Mouse (Mus musculus): ENCODE results near the gene Psg16. TPM values are rescaled to one million over a fixed set of nuclear protein-coding genes. Genes with fewer than 3 reads are reported as not detected.
A peak's percentile ranks its signal among the peaks of the same experiment; 100 is the strongest.

Gene Psg16
- polyA plus RNA-seq, 1 experiment from 2014 or later: 0.12 TPM

GRCm38 (mm10) chr7:17059463-17059844 is 14.4 kb upstream of the Psg16 start:
- H3K4me2 ChIP-seq (ENCODE audit: low read depth, severe bottlenecking): no peak overlapping the region; the same call in 1 of the 2 replicates
- peak overlapping the region; percentile 85; the same call in 1 of the 2 replicates for H3K27ac ChIP-seq (replicated peaks; ENCODE audit: low read depth, low read length)
- 90% methylated on average over 3 of the region's 3 CpGs for WGBS
- no peaks in the 10 kb centered on the region for H3K9me3 ChIP-seq (ENCODE audit: control insufficient read depth, low read length)
- no peaks in the 10 kb centered on the region for H3K27me3 ChIP-seq (ENCODE audit: control insufficient read depth, insufficient read depth, low read length)
- DNase-seq (ENCODE audit: low spot score): peak; percentile 18
- ATAC-seq (ENCODE audit: insufficient number of reproducible peaks, low FRiP score, low TSS enrichment, low read depth): no peak
- no peak overlapping the region for H3K9ac ChIP-seq (ENCODE audit: low read length)
- no peaks in the 10 kb centered on the region for H3K36me3 ChIP-seq (ENCODE audit: control insufficient read depth, insufficient read depth, low read length)
- H3K4me3 ChIP-seq (ENCODE audit: low read depth, low read length): no peak overlapping the region
- peaks cover 43% of the 10 kb centered on the region for H3K4me1 ChIP-seq (ENCODE audit: control insufficient read depth, insufficient read depth, low read length)

GRCm38 (mm10) chr7:17060031-17060781 is 13.6 kb upstream of the Psg16 start:
- peaks cover 43% of the 10 kb centered on the region for H3K4me1 ChIP-seq (ENCODE audit: control insufficient read depth, insufficient read depth, low read length)
- 75% methylated on average over 9 of the region's 9 CpGs for WGBS
- no peak overlapping the region for H3K4me3 ChIP-seq (ENCODE audit: low read depth, low read length)
- no peaks in the 10 kb centered on the region for H3K36me3 ChIP-seq (ENCODE audit: control insufficient read depth, insufficient read depth, low read length)
- no peak overlapping the region for H3K9ac ChIP-seq (ENCODE audit: low read length)
- DNase-seq (ENCODE audit: low spot score) (peak; percentile 39), ATAC-seq (ENCODE audit: insufficient number of reproducible peaks, low FRiP score, low TSS enrichment, low read depth) (no peak)
- H3K27me3 ChIP-seq (ENCODE audit: control insufficient read depth, insufficient read depth, low read length): no peaks in the 10 kb centered on the region
- H3K9me3 ChIP-seq (ENCODE audit: control insufficient read depth, low read length): no peaks in the 10 kb centered on the region
- no peak overlapping the region; the same call in 1 of the 2 replicates for H3K4me2 ChIP-seq (ENCODE audit: low read depth, severe bottlenecking)
- H3K27ac ChIP-seq (replicated peaks; ENCODE audit: low read depth, low read length): no peak overlapping the region

DNA sequence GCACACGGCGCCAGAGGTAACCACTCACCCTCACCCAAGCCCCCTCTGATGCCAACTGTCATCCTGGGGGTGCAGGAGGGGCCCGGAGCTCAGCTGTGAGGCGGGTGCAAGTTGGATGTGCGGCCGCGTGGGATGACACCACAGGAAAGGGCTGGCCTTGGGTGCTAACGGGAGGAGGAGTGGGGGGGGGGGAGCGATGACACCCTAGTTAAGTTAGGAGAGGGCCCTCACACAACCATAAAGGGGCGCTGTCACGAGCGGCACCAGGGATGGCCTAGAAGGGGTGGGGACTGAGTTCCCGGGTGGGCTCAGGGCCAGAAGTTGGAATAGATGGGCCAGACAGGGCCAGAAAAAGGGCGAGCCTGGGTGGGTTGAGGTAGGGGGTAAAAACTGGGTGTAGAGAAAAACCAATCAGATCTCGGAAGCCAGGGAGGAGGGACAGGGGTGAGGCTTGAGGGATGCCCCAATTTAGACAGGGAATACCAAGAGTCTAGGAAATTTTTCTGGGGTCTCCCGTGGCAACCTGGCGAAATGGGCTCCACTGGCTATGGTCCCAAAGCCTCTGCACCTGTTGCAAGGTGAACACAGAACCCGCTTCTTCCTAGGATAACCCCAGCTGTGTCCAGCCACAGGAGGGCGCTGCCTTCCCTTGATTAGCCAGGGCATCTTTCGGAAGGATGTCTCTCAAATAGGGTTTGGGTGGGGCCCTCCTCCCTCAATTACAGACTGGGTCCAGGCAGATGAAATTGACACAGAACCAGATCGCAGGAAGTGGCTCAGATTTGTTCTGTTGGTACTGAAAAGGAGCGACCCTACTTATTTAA is 12.8 kb upstream of the Psg16 start:
- DNase-seq (ENCODE audit: low spot score) (peak; percentile 19), ATAC-seq (ENCODE audit: insufficient number of reproducible peaks, low FRiP score, low TSS enrichment, low read depth) (no peak)
- peaks cover 40% of the 10 kb centered on the region for H3K4me1 ChIP-seq (ENCODE audit: control insufficient read depth, insufficient read depth, low read length)
- H3K9me3 ChIP-seq (ENCODE audit: control insufficient read depth, low read length): no peaks in the 10 kb centered on the region
- no peak overlapping the region for H3K27ac ChIP-seq (replicated peaks; ENCODE audit: low read depth, low read length)
- H3K9ac ChIP-seq (ENCODE audit: low read length): no peak overlapping the region
- WGBS: 84% methylated on average over 22 of the region's 22 CpGs
- H3K4me2 ChIP-seq (ENCODE audit: low read depth, severe bottlenecking): peak overlapping the region; percentile 79
- H3K36me3 ChIP-seq (ENCODE audit: control insufficient read depth, insufficient read depth, low read length): no peaks in the 10 kb centered on the region
- no peak overlapping the region for H3K4me3 ChIP-seq (ENCODE audit: low read depth, low read length)
- no peaks in the 10 kb centered on the region for H3K27me3 ChIP-seq (ENCODE audit: control insufficient read depth, insufficient read depth, low read length)

- peak; percentile 90 for DNase-seq (ENCODE audit: low spot score)
- WGBS: 0% methylated on average over 15 of the region's 15 CpGs
- Histone ChIP-seq H3K4me3 (ENCODE audit: low read depth, low read length) (peak within 1 kb of the TSS; percentile 43), H3K27me3 (ENCODE audit: control insufficient read depth, insufficient read depth, low read length) (no peaks in the 10 kb centered on the region), H3K27ac (replicated peaks; ENCODE audit: low read depth, low read length) (no peak within 1 kb of the TSS), H3K4me1 (ENCODE audit: control insufficient read depth, insufficient read depth, low read length) (peaks cover 32% of the 10 kb centered on the region), H3K4me2 (ENCODE audit: low read depth, severe bottlenecking) (peak within 1 kb of the TSS; percentile 79), H3K9ac (ENCODE audit: low read length) (peak within 1 kb of the TSS; percentile 57), H3K36me3 (ENCODE audit: control insufficient read depth, insufficient read depth, low read length) (no peaks in the 10 kb centered on the region), H3K9me3 (ENCODE audit: control insufficient read depth, low read length) (no peaks in the 10 kb centered on the region)
- ATAC-seq (ENCODE audit: insufficient number of reproducible peaks, low FRiP score, low TSS enrichment, low read depth): peak; percentile 86
These were observed 11.5 kb upstream of the Psg16 start, which contains the start of gene Hif3a for GRCm38 (mm10) chr7:17062389-17062788. Gene Hif3a (minus strand): TSS chr7:17062427.

DNA sequence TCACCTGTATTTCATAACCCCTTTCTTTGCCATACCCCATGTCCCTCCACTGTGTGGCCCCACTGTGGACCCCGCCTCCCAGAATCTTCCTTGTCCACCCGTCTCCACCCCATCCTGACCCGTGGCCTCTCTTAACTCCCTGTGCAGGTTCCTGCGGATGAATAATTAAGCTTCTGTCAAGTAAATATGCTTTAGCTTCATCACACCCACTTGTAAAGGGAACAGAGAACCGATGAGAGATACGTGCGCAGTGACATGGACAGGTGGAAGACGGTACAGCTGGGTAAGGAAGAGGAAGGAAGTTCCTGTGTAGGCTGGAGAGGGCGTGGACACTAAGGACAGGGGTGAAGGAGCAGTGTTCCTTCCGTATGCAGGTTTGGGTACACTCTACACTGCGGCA is 11.0 kb upstream of the Psg16 start:
- peak overlapping the region; percentile 43 for H3K4me3 ChIP-seq (ENCODE audit: low read depth, low read length)
- H3K4me2 ChIP-seq (ENCODE audit: low read depth, severe bottlenecking): peak overlapping the region; percentile 79
- DNase-seq (ENCODE audit: low spot score) (no peak), ATAC-seq (ENCODE audit: insufficient number of reproducible peaks, low FRiP score, low TSS enrichment, low read depth) (peak; percentile 10; the same call in 1 of the 2 replicates)
- peaks cover 30% of the 10 kb centered on the region for H3K4me1 ChIP-seq (ENCODE audit: control insufficient read depth, insufficient read depth, low read length)
- H3K36me3 ChIP-seq (ENCODE audit: control insufficient read depth, insufficient read depth, low read length): no peaks in the 10 kb centered on the region
- peak overlapping the region; percentile 34; the same call in 1 of the 2 replicates for H3K9ac ChIP-seq (ENCODE audit: low read length)
- no peaks in the 10 kb centered on the region for H3K9me3 ChIP-seq (ENCODE audit: control insufficient read depth, low read length)
- H3K27me3 ChIP-seq (ENCODE audit: control insufficient read depth, insufficient read depth, low read length): no peaks in the 10 kb centered on the region
- no peak overlapping the region for H3K27ac ChIP-seq (replicated peaks; ENCODE audit: low read depth, low read length)
- WGBS: 16% methylated on average over 11 of the region's 11 CpGs

- H3K4me1 ChIP-seq (ENCODE audit: control insufficient read depth, insufficient read depth, low read length): peaks cover 8% of the 10 kb centered on the region
- H3K9me3 ChIP-seq (ENCODE audit: control insufficient read depth, low read length): no peaks in the 10 kb centered on the region
- H3K4me2 ChIP-seq (ENCODE audit: low read depth, severe bottlenecking): no peak overlapping the region
- no peaks in the 10 kb centered on the region for H3K36me3 ChIP-seq (ENCODE audit: control insufficient read depth, insufficient read depth, low read length)
- DNase-seq (ENCODE audit: low spot score) (peak; percentile 9), ATAC-seq (ENCODE audit: insufficient number of reproducible peaks, low FRiP score, low TSS enrichment, low read depth) (no peak)
- H3K27me3 ChIP-seq (ENCODE audit: control insufficient read depth, insufficient read depth, low read length): no peaks in the 10 kb centered on the region
- no peak overlapping the region for H3K27ac ChIP-seq (replicated peaks; ENCODE audit: low read depth, low read length)
- H3K9ac ChIP-seq (ENCODE audit: low read length): no peak overlapping the region
- H3K4me3 ChIP-seq (ENCODE audit: low read depth, low read length): no peak overlapping the region
- WGBS: 79% methylated on average over 8 of the region's 9 CpGs
These were observed 8.2 kb upstream of the Psg16 start for GRCm38 (mm10) chr7:17065620-17066019.

DNA sequence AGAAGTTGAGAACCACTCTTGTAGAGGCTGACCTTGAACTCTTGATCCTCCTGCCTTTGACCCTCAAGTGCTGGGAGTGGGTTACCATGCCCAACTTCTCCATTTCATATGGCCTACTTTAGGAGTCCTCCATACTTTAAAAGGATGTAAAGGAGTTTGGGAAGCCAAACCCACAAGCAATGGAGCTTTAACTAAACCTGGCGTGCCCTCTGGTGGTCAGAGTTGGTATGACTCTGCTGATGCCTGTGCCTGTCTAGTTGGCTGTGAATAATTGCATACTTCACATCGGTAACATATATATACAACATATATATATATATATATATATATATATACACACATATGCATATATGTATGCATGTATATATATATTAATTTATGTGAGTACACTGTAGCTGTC is 7.4 kb upstream of the Psg16 start:
- Histone ChIP-seq H3K4me2 (ENCODE audit: low read depth, severe bottlenecking) (no peak overlapping the region), H3K27ac (replicated peaks; ENCODE audit: low read depth, low read length) (no peak overlapping the region), H3K36me3 (ENCODE audit: control insufficient read depth, insufficient read depth, low read length) (no peaks in the 10 kb centered on the region), H3K4me1 (ENCODE audit: control insufficient read depth, insufficient read depth, low read length) (peaks cover 7% of the 10 kb centered on the region; the same call in 1 of the 2 replicates), H3K9ac (ENCODE audit: low read length) (no peak overlapping the region), H3K4me3 (ENCODE audit: low read depth, low read length) (no peak overlapping the region), H3K27me3 (ENCODE audit: control insufficient read depth, insufficient read depth, low read length) (no peaks in the 10 kb centered on the region), H3K9me3 (ENCODE audit: control insufficient read depth, low read length) (no peaks in the 10 kb centered on the region)
- DNase-seq (ENCODE audit: low spot score) (peak; percentile 93), ATAC-seq (ENCODE audit: insufficient number of reproducible peaks, low FRiP score, low TSS enrichment, low read depth) (no peak)
- 19% methylated on average over 2 of the region's 2 CpGs for WGBS

GRCm38 (mm10) chr7:17067000-17067399 is 6.8 kb upstream of the Psg16 start:
- Histone ChIP-seq H3K9me3 (ENCODE audit: control insufficient read depth, low read length) (no peaks in the 10 kb centered on the region), H3K9ac (ENCODE audit: low read length) (no peak overlapping the region), H3K4me2 (ENCODE audit: low read depth, severe bottlenecking) (no peak overlapping the region), H3K27me3 (ENCODE audit: control insufficient read depth, insufficient read depth, low read length) (no peaks in the 10 kb centered on the region), H3K4me1 (ENCODE audit: control insufficient read depth, insufficient read depth, low read length) (0 out of 2 replicates have a peak, but pooled peaks cover 4% of the 10 kb centered on the region), H3K4me3 (ENCODE audit: low read depth, low read length) (no peak overlapping the region), H3K27ac (replicated peaks; ENCODE audit: low read depth, low read length) (no peak overlapping the region), H3K36me3 (ENCODE audit: control insufficient read depth, insufficient read depth, low read length) (no peaks in the 10 kb centered on the region)
- ATAC-seq (ENCODE audit: insufficient number of reproducible peaks, low FRiP score, low TSS enrichment, low read depth): no peak
- DNase-seq (ENCODE audit: low spot score): no peak
